10 mouse cellular contexts compared by ENCODE assay signal in genomic region chr6:82880807-82881206, GRCm38 (mm10). TPM values are rescaled to one million over a fixed set of nuclear protein-coding genes. Genes with fewer than 3 reads are reported as not detected.
A peak's percentile ranks its signal among the peaks of the same experiment; 100 is the strongest.
DNase-seq lines count a peak whose midpoint lies in the region; ATAC-seq and TF ChIP-seq lines count a peak whose summit lies in the region.
"Had no signal": no experiment of that assay in that cellular context is flagged by ENCODE, and none has a peak within 500 bp of the region (broad histone marks: within the 10 kb centered on the region; RNA-seq: fewer than 3 reads in every experiment).

No protein-coding gene starts in this region.

- H3K9ac ChIP-seq in liver, adult 2 months (ENCODE audit: low read depth, low read length) = no peak overlapping the region
- no peak overlapping the region for H3K9ac ChIP-seq in liver, embryonic 11.5 days (ENCODE audit: low read depth, low read length)
- H3K9ac ChIP-seq: forebrain, embryonic 12.5 days; liver, embryonic 15.5 days had no signal

- no peak for DNase-seq in cerebellum, adult 2 months
- no peak for DNase-seq in cerebellum, postnatal 4 days (ENCODE audit: low spot score in 2 of 2)
- DNase-seq in liver, adult 2 months (ENCODE audit: extremely low read depth, low read depth, low spot score) = no peak
- no peak for DNase-seq in liver, embryonic 11.5 days (ENCODE audit: low spot score)
- peak; percentile 53 for DNase-seq in R1 (ENCODE audit: low read depth, low spot score)
- DNase-seq in lung, postnatal 14 days = peak; percentile 38
- DNase-seq in urinary bladder, postnatal 25 days (ENCODE audit: low spot score) = no peak
- no peak for DNase-seq in layer of hippocampus, adult 8-10 months (ENCODE audit: low spot score in 2 of 2)

- no peaks in the 10 kb centered on the region for H3K27me3 ChIP-seq in cerebellum, adult 2 months (ENCODE audit: control insufficient read depth, insufficient read depth, low read length)
- H3K27me3 ChIP-seq in liver, adult 2 months (ENCODE audit: control insufficient read depth, insufficient read depth, low read length) = no peaks in the 10 kb centered on the region
- H3K27me3 ChIP-seq in liver, embryonic 11.5 days (replicated peaks; ENCODE audit: control insufficient read depth, insufficient read depth, low read length) = no peaks in the 10 kb centered on the region
- H3K27me3 ChIP-seq: forebrain, embryonic 12.5 days; liver, embryonic 15.5 days had no signal

- peak; percentile 9; the same call in 1 of the 2 replicates for TF ChIP-seq CTCF in cerebellum, adult 2 months (IDR thresholded peaks at IDR 0.05; ENCODE audit: borderline replicate concordance, insufficient read depth, low read depth, low read length)
- peak; percentile 32; the same call in 1 of the 2 replicates for TF ChIP-seq CTCF in liver, adult 2 months (IDR thresholded peaks at IDR 0.05; ENCODE audit: low read depth, low read length)

- no peak for ATAC-seq in liver, embryonic 11.5 days (replicated peaks; ENCODE audit: low FRiP score)

- no peaks in the 10 kb centered on the region for H3K4me1 ChIP-seq in cerebellum, adult 2 months (ENCODE audit: control insufficient read depth, insufficient read depth, low read length)
- no peaks in the 10 kb centered on the region for H3K4me1 ChIP-seq in liver, adult 2 months (ENCODE audit: control insufficient read depth, insufficient read depth, low read length)
- no peaks in the 10 kb centered on the region for H3K4me1 ChIP-seq in liver, embryonic 11.5 days (replicated peaks; ENCODE audit: control insufficient read depth, insufficient read depth, low read length)
- H3K4me1 ChIP-seq: forebrain, embryonic 12.5 days; liver, embryonic 15.5 days had no signal

- H3K4me3 ChIP-seq in cerebellum, adult 2 months (replicated peaks; ENCODE audit: insufficient read depth, low read depth, low read length) = no peak overlapping the region
- H3K4me3 ChIP-seq in liver, adult 2 months (ENCODE audit: insufficient read depth, low read depth, low read length) = no peak overlapping the region
- no peak overlapping the region for H3K4me3 ChIP-seq in liver, embryonic 11.5 days (ENCODE audit: low read depth, low read length)
- H3K4me3 ChIP-seq: forebrain, embryonic 12.5 days; liver, embryonic 15.5 days had no signal

- H3K36me3 ChIP-seq in liver, adult 2 months (ENCODE audit: control insufficient read depth, insufficient read depth, low read length) = no peaks in the 10 kb centered on the region
- no peaks in the 10 kb centered on the region for H3K36me3 ChIP-seq in liver, embryonic 11.5 days (ENCODE audit: control insufficient read depth, insufficient read depth, low read length)
- H3K36me3 ChIP-seq: forebrain, embryonic 12.5 days; liver, embryonic 15.5 days had no signal

- WGBS in cerebellum, adult 2 months = 86% methylated on average over 3 of the region's 3 CpGs
- 84% methylated on average over 3 of the region's 3 CpGs for WGBS in liver, adult 2 months
- WGBS in liver, embryonic 11.5 days = 73% methylated on average over 3 of the region's 3 CpGs

- no peak overlapping the region for H3K4me2 ChIP-seq in liver, embryonic 11.5 days
- H3K4me2 ChIP-seq: forebrain, embryonic 12.5 days; liver, embryonic 15.5 days had no signal

- H3K79me2 ChIP-seq in liver, adult 2 months (ENCODE audit: control insufficient read depth, insufficient read depth, low read length) = no peaks in the 10 kb centered on the region

- H3K9me3 ChIP-seq in liver, embryonic 11.5 days (ENCODE audit: control insufficient read depth, low read length) = no peaks in the 10 kb centered on the region
- H3K9me3 ChIP-seq: forebrain, embryonic 12.5 days; liver, embryonic 15.5 days had no signal

- H3K27ac ChIP-seq in cerebellum, adult 2 months (ENCODE audit: insufficient read depth, low read length) = no peak overlapping the region
- no peak overlapping the region for H3K27ac ChIP-seq in liver, adult 2 months (replicated peaks; ENCODE audit: insufficient read depth, low read depth, low read length)
- H3K27ac ChIP-seq in liver, embryonic 11.5 days (ENCODE audit: low read depth, low read length) = no peak overlapping the region
- H3K27ac ChIP-seq: forebrain, embryonic 12.5 days; liver, embryonic 15.5 days had no signal

- TF ChIP-seq POLR2A in cerebellum, adult 2 months (IDR thresholded peaks at IDR 0.05; ENCODE audit: borderline replicate concordance, insufficient read depth, low read length) = no peak
- TF ChIP-seq POLR2A in liver, adult 2 months (IDR thresholded peaks at IDR 0.05; ENCODE audit: extremely low read depth, insufficient read depth, low read length) = no peak

RNA-seq across cellular contexts. Expression of gene Sema4f, which starts 58.8 kb away (rescaled TPM):
- 44.7 and 52.5 TPM in 2 replicates for polyA plus RNA-seq in cerebellum, adult 2 months (2012; rRNA removed)
- total RNA-seq in liver, adult 2 months (2014; rRNA removed) = not detected in 2 replicates
- polyA plus RNA-seq in liver, adult 2 months (2012; rRNA removed) = not detected in 2 replicates
- 0.14 and 0.34 TPM in 2 replicates for polyA plus RNA-seq in liver, embryonic 11.5 days (2014; fragmentation: Nextera tagmentation; extraction: Ambion mirVana)
- 10 to 100 TPM; 33.5 to 44.9 (median 40.1) TPM for total RNA-seq in layer of hippocampus, adult 8-10 months (2022)

Comparison
In these comparisons a context has a peak if more than half of its experiments do, and no peak if none do; other contexts are left out.
1. DNase-seq: peak in R1 (single experiment) and lung, postnatal 14 days (single experiment); none in cerebellum, adult 2 months (0 of 2), cerebellum, postnatal 4 days (0 of 2), liver, adult 2 months (single experiment), liver, embryonic 11.5 days (single experiment), urinary bladder, postnatal 25 days (single experiment) and layer of hippocampus, adult 8-10 months (0 of 2).
2. RNA of gene Sema4f, which starts 58.8 kb away (polyA plus RNA-seq): 44.7 to 52.5 TPM in cerebellum, adult 2 months; 0.14 to 0.34 TPM in liver, embryonic 11.5 days and not detected in liver, adult 2 months; every median in the first group is over 10 times any median in the second.